ENCODE assay signal across 16 mouse cellular contexts in genomic region chr4:88849698-88850097, GRCm38 (mm10). TPM values are rescaled to one million over a fixed set of nuclear protein-coding genes. Genes with fewer than 3 reads are reported as not detected.
"Had no signal": no experiment of that assay in that cellular context is flagged by ENCODE, and none has a peak within 500 bp of the region (broad histone marks: within the 10 kb centered on the region; RNA-seq: fewer than 3 reads in every experiment).

TSS of gene Ifna1 (plus strand) at chr4:88850087.

- H3K36me3 ChIP-seq: midbrain, embryonic 10.5 days; midbrain, embryonic 12.5 days; neural tube, embryonic 13.5 days; neural tube, embryonic 15.5 days had no signal

- H3K27me3 ChIP-seq: midbrain, embryonic 12.5 days; neural tube, embryonic 13.5 days; neural tube, embryonic 15.5 days had no signal

- DNase-seq: lung, adult 18-20 months; lung, embryonic 14.5 days; lung, postnatal 10 days; lung, postnatal 4 days; midbrain, embryonic 14.5 days; retina, postnatal 1 day; right cerebral cortex, adult 18-20 months; thymus, adult 18-20 months; thymus, postnatal 14 days; thymus, postnatal 36 days had no signal

- ATAC-seq: midbrain, embryonic 16.5 days had no signal

RNA-seq across cellular contexts. Expression of gene Ifna1, which starts in this region (rescaled TPM):
- total RNA-seq: megakaryocyte-erythroid progenitor cell, adult 5-6 weeks had no signal
